Mouse (Mus musculus) bone marrow macrophage, adult 2 months (primary cell): ENCODE data around the gene Grm4.

Experiments
- CTCF ChIP-seq: IDR thresholded peaks from 2 replicates; pipeline ENCODE4 v1.5.1; 2012; ENCODE audit warnings: low read depth, mild to moderate bottlenecking, low read length, moderate library complexity
- POLR2A ChIP-seq: IDR thresholded peaks from 2 replicates; pipeline ENCODE4 v1.6.1; 2012; ENCODE audit warnings: mild to moderate bottlenecking, low read depth, low read length, borderline replicate concordance

GRCm38 (mm10) chr17:27564391-27565162, 43.4 kb upstream of the Grm4 start:
- TF ChIP-seq CTCF (0 out of 2 replicates have a peak, but pooled peaks have one; percentile 4), POLR2A (no peak)
